10 mouse cellular contexts compared by ENCODE assay signal in the genomic region with DNA sequence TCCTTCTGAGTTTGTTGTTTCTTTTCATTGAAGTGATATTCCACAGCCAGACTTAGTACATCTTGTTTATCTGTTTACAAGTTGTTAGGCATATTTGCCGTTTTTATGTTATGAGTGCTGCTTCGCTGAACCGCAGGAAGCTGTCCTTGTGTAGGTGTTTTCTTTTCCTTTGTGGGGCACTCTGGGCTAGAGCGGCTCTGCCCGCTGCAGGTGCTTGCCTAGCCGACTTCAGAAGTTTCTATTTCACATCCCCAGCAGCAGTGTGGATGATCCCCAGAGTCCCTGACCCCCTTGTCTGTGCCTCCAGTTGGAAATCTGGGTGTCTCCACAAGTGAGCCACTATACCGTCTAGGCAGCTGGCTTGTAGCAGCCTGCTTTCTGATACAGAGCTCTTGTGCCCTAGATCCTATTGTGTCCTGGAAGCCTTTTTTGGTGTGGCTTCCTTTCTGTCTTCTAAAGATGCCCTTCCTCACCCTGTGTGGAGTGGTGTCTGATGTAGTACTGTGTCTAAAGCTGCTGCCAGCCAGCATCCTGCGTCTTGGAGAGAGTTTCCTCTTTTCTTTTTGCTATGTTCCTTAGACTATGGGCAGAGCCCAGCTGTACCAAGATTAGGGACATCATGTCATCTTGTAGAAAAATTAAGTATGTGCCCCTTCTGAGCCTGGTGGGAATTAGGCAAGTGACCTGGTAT.
DNase-seq lines count a peak whose midpoint lies in the region; ATAC-seq and TF ChIP-seq lines count a peak whose summit lies in the region.
"Had no signal": no experiment of that assay in that cellular context is flagged by ENCODE, and none has a peak within 500 bp of the region (broad histone marks: within the 10 kb centered on the region; RNA-seq: fewer than 3 reads in every experiment).

No protein-coding gene starts in this region.

- ATAC-seq in kidney, postnatal 0 days (replicated peaks; ENCODE audit: low FRiP score, low read depth) = no peak
- peak; percentile 24 for ATAC-seq in CD4-positive, CD25-positive, alpha-beta regulatory T cell, adult 4 months
- ATAC-seq in granulocyte monocyte progenitor cell, adult 5-6 weeks (replicated peaks; ENCODE audit: poor library complexity, severe bottlenecking) = peak; percentile 48

- DNase-seq in kidney, postnatal 0 days (ENCODE audit: low spot score) = no peak
- no peak for DNase-seq in kidney, adult 11 months
- no peak for DNase-seq in right cerebral cortex, adult 2 months (ENCODE audit: low spot score in 2 of 2)
- DNase-seq in cerebellum, postnatal 4 days (ENCODE audit: low spot score in 2 of 2) = no peak
- no peak for DNase-seq in embryo, embryonic 10 days (ENCODE audit: low spot score)
- DNase-seq: spleen, adult 18-20 months had no signal

- no peak for TF ChIP-seq CTCF in kidney, postnatal 0 days (IDR thresholded peaks at IDR 0.05; ENCODE audit: low read depth)

- H3K36me3 ChIP-seq in kidney, postnatal 0 days (ENCODE audit: insufficient read depth, low read length) = no peaks in the 10 kb centered on the region
- peaks cover 20% of the 10 kb centered on the region for H3K36me3 ChIP-seq in myocyte (ENCODE audit: control insufficient read depth, insufficient read depth)
- H3K36me3 ChIP-seq: hindbrain, embryonic 15.5 days had no signal

- no peak overlapping the region for H3K4me3 ChIP-seq in kidney, postnatal 0 days (replicated peaks; ENCODE audit: low read depth, low read length)
- peak overlapping the region; percentile 86 for H3K4me3 ChIP-seq in myocyte
- H3K4me3 ChIP-seq: hindbrain, embryonic 15.5 days had no signal

- no peaks in the 10 kb centered on the region for H3K27me3 ChIP-seq in kidney, postnatal 0 days (ENCODE audit: insufficient read depth, low read length)
- H3K27me3 ChIP-seq in myocyte (ENCODE audit: control insufficient read depth, insufficient read depth, insufficient read length) = no peaks in the 10 kb centered on the region
- H3K27me3 ChIP-seq: hindbrain, embryonic 15.5 days had no signal

- H3K27ac ChIP-seq in kidney, postnatal 0 days = peak overlapping the region; percentile 85
- H3K27ac ChIP-seq: hindbrain, embryonic 15.5 days had no signal

- H3ac ChIP-seq in myocyte (ENCODE audit: control insufficient read depth, insufficient read length) = no peak overlapping the region

- no peak for TF ChIP-seq POLR2A in myocyte (IDR thresholded peaks at IDR 0.05; ENCODE audit: insufficient read length, low read depth)

- H3K4me1 ChIP-seq in kidney, postnatal 0 days (replicated peaks; ENCODE audit: insufficient read depth, low read length) = peaks cover 77% of the 10 kb centered on the region

- H3K4me2 ChIP-seq in kidney, postnatal 0 days (ENCODE audit: low read length) = peak overlapping the region; percentile 17
- peak overlapping the region; percentile 99 for H3K4me2 ChIP-seq in myocyte (ENCODE audit: low read depth)
- H3K4me2 ChIP-seq: hindbrain, embryonic 15.5 days had no signal

- H3K9me3 ChIP-seq in kidney, postnatal 0 days (replicated peaks; ENCODE audit: low read length) = no peaks in the 10 kb centered on the region
- H3K9me3 ChIP-seq: hindbrain, embryonic 15.5 days had no signal

- no peak overlapping the region for H3K9ac ChIP-seq in kidney, postnatal 0 days (ENCODE audit: low read depth, low read length)
- H3K9ac ChIP-seq: hindbrain, embryonic 15.5 days had no signal

- 44% methylated on average over 8 of the region's 8 CpGs for WGBS in kidney, postnatal 0 days

- H3K79me2 ChIP-seq in myocyte (ENCODE audit: control insufficient read depth, insufficient read depth) = peaks cover 99% of the 10 kb centered on the region

TF ChIP-seq in myocyte, 11 proteins besides CTCF, POLR2A, EP300 and RAD21:
- TF ChIP-seq POLR2AphosphoS2 (IDR thresholded peaks at IDR 0.05; ENCODE audit: insufficient read length, low read depth) = peak; percentile 27
- TF ChIP-seq TCF12 (IDR thresholded peaks at IDR 0.05; ENCODE audit: insufficient read depth, poor library complexity, severe bottlenecking) = no peak
